Mouse (Mus musculus): ENCODE data around the gene Ttyh1. TPM values are rescaled to one million over a fixed set of nuclear protein-coding genes. Genes with fewer than 3 reads are reported as not detected.

Ttyh1 gene
- polyA plus RNA-seq, 1 experiment from 2014 or later: 181 TPM

- Histone ChIP-seq H3K4me1 (replicated peaks) (peaks cover 16% of the 10 kb centered on the region), H3K9me3 (no peaks in the 10 kb centered on the region), H3K9ac (peak overlapping the region; percentile 3; the same call in 1 of the 2 replicates), H3K4me3 (peak overlapping the region; percentile 26), H3K27me3 (no peaks in the 10 kb centered on the region), H3K36me3 (no peaks in the 10 kb centered on the region), H3K4me2 (peak overlapping the region; percentile 51), H3K27ac (replicated peaks) (no peak overlapping the region)
- WGBS: 4% methylated on average over 11 of the region's 11 CpGs
- peak; percentile 34; the same call in 1 of the 2 replicates for ATAC-seq (ENCODE audit: low FRiP score, low read depth)
Observed at GRCm38 (mm10) chr7:4163571-4164072, 44.4 kb downstream of the Ttyh1 start.

GRCm38 (mm10) chr7:4164090-4164910, 45.1 kb downstream of the Ttyh1 start, which contains the start of gene Cdc42ep5:
Gene Cdc42ep5 (minus strand): TSS chr7:4164860.
- Histone ChIP-seq H3K4me2 (peak within 1 kb of the TSS; percentile 51), H3K4me3 (peak within 1 kb of the TSS; percentile 26), H3K27me3 (no peaks in the 10 kb centered on the region), H3K9me3 (no peaks in the 10 kb centered on the region), H3K36me3 (no peaks in the 10 kb centered on the region), H3K9ac (peak within 1 kb of the TSS; percentile 3), H3K27ac (replicated peaks) (no peak within 1 kb of the TSS), H3K4me1 (replicated peaks) (peaks cover 16% of the 10 kb centered on the region)
- ATAC-seq (ENCODE audit: low FRiP score, low read depth): peak; percentile 82; the same call in 1 of the 2 replicates
- 1% methylated on average over 19 of the region's 20 CpGs for WGBS

- no peak for ATAC-seq (ENCODE audit: low FRiP score, low read depth)
- Histone ChIP-seq H3K27me3 (no peaks in the 10 kb centered on the region), H3K36me3 (no peaks in the 10 kb centered on the region), H3K9me3 (no peaks in the 10 kb centered on the region), H3K4me2 (peak overlapping the region; percentile 51; the same call in 1 of the 2 replicates), H3K9ac (no peak overlapping the region), H3K27ac (replicated peaks) (no peak overlapping the region), H3K4me3 (no peak overlapping the region), H3K4me1 (replicated peaks) (peaks cover 16% of the 10 kb centered on the region)
- WGBS: 38% methylated on average over 3 of the region's 3 CpGs
Observed at GRCm38 (mm10) chr7:4165286-4165685, 46.1 kb downstream of the Ttyh1 start.

- no peaks in the 10 kb centered on the region for H3K27me3 ChIP-seq
Observed at GRCm38 (mm10) chr7:4167098-4167497, 47.9 kb downstream of the Ttyh1 start.

GRCm38 (mm10) chr7:4170193-4170938, 51.2 kb downstream of the Ttyh1 start:
- 84% methylated on average over 6 of the region's 6 CpGs for WGBS
- ATAC-seq (ENCODE audit: low FRiP score, low read depth): no peak

More at GRCm38 (mm10) chr7:4167098-4167497, 47.9 kb downstream of the Ttyh1 start:
- Histone ChIP-seq H3K27ac (replicated peaks) (no peak overlapping the region), H3K9me3 (no peaks in the 10 kb centered on the region), H3K36me3 (no peaks in the 10 kb centered on the region), H3K4me2 (no peak overlapping the region), H3K4me1 (replicated peaks) (peaks cover 16% of the 10 kb centered on the region), H3K9ac (no peak overlapping the region), H3K4me3 (no peak overlapping the region)
- no peak for ATAC-seq (ENCODE audit: low FRiP score, low read depth)

GRCm38 (mm10) chr7:4178438-4178837, 59.2 kb downstream of the Ttyh1 start:
- Histone ChIP-seq H3K36me3 (no peaks in the 10 kb centered on the region), H3K4me1 (replicated peaks) (no peaks in the 10 kb centered on the region), H3K27ac (replicated peaks) (no peak overlapping the region), H3K4me3 (no peak overlapping the region), H3K9ac (no peak overlapping the region), H3K4me2 (no peak overlapping the region), H3K9me3 (no peaks in the 10 kb centered on the region), H3K27me3 (no peaks in the 10 kb centered on the region)
- ATAC-seq (ENCODE audit: low FRiP score, low read depth): no peak
- 48% methylated on average over 3 of the region's 3 CpGs for WGBS

More at GRCm38 (mm10) chr7:4170193-4170938, 51.2 kb downstream of the Ttyh1 start:
- Histone ChIP-seq H3K9me3 (no peaks in the 10 kb centered on the region), H3K27ac (replicated peaks) (no peak overlapping the region), H3K9ac (no peak overlapping the region), H3K36me3 (no peaks in the 10 kb centered on the region), H3K27me3 (no peaks in the 10 kb centered on the region), H3K4me2 (no peak overlapping the region), H3K4me1 (replicated peaks) (0 out of 2 replicates have a peak, but pooled peaks cover under 1% of the 10 kb centered on the region), H3K4me3 (no peak overlapping the region)

Other genes starting within 250 kb of the Ttyh1 start
- not detected in 2 replicates for gene Gm14548, start 221.3 kb upstream of the Ttyh1 start, polyA plus RNA-seq (2015; fragmentation: Nextera tagmentation; extraction: Ambion mirVana)
- 0.09 TPM in 1 of 2 replicates, not detected in the other for gene Lilra6, start 203.9 kb upstream of the Ttyh1 start, polyA plus RNA-seq (2015; fragmentation: Nextera tagmentation; extraction: Ambion mirVana)
- gene Lair1, start 56.2 kb upstream of the Ttyh1 start, polyA plus RNA-seq (2015; fragmentation: Nextera tagmentation; extraction: Ambion mirVana): 3.0 and 3.3 TPM in 2 replicates
- gene Leng8, start 17.6 kb downstream of the Ttyh1 start, polyA plus RNA-seq (2015; fragmentation: Nextera tagmentation; extraction: Ambion mirVana): 83.6 and 97.5 TPM in 2 replicates
- 4.4 and 5.7 TPM in 2 replicates for gene Leng9, start 31.0 kb downstream of the Ttyh1 start, polyA plus RNA-seq (2015; fragmentation: Nextera tagmentation; extraction: Ambion mirVana)
- gene Cdc42ep5, start 45.5 kb downstream of the Ttyh1 start, polyA plus RNA-seq (2015; fragmentation: Nextera tagmentation; extraction: Ambion mirVana): 7.4 and 8.8 TPM in 2 replicates
- 0.20 TPM in 1 of 2 replicates, not detected in the other for gene Lilra5, start 118.3 kb downstream of the Ttyh1 start, polyA plus RNA-seq (2015; fragmentation: Nextera tagmentation; extraction: Ambion mirVana)
- not detected in 2 replicates for gene Ncr1, start 218.3 kb downstream of the Ttyh1 start, polyA plus RNA-seq (2015; fragmentation: Nextera tagmentation; extraction: Ambion mirVana)